Mouse (Mus musculus) CH12.LX (cell line): ENCODE measurements around the gene Klhl20. TPM values are rescaled to one million over a fixed set of nuclear protein-coding genes. Genes with fewer than 3 reads are reported as not detected.

ENCODE experiments used
- BHLHE40 ChIP-seq: IDR thresholded peaks from 2 replicates; pipeline ENCODE4 v1.6.1; 2011; ENCODE audit warnings: mild to moderate bottlenecking, low read depth, low read length, improper control_type of control experiment
- IRF4 ChIP-seq: IDR thresholded peaks from 2 replicates; pipeline ENCODE4 v1.6.1; 2014; ENCODE audit warnings: low read depth, mild to moderate bottlenecking, inconsistent platforms, low read length, improper control_type of control experiment
- KAT2A ChIP-seq: IDR thresholded peaks from 2 replicates; pipeline ENCODE4 v1.6.1; 2012; ENCODE audit warnings: low read length, improper control_type of control experiment, inconsistent platforms; ENCODE audit not compliant: insufficient replicate concordance
- MAZ ChIP-seq: IDR thresholded peaks from 2 replicates; pipeline ENCODE4 v1.6.1; 2012; ENCODE audit warnings: low read depth, mild to moderate bottlenecking, inconsistent platforms, low read length, improper control_type of control experiment, moderate library complexity
- MEF2A ChIP-seq: IDR thresholded peaks from 2 replicates; pipeline ENCODE4 v1.6.1; 2014; ENCODE audit warnings: low read depth, mild to moderate bottlenecking, inconsistent platforms, low read length, improper control_type of control experiment, borderline replicate concordance
- MXI1 ChIP-seq: IDR thresholded peaks from 2 replicates; pipeline ENCODE4 v1.6.1; 2011; ENCODE audit warnings: mild to moderate bottlenecking, low read depth, low read length, improper control_type of control experiment
- NRF1 ChIP-seq: IDR thresholded peaks from 2 replicates; pipeline ENCODE4 v1.6.1; 2014; ENCODE audit warnings: low read depth, mild to moderate bottlenecking, inconsistent platforms, low read length, improper control_type of control experiment, moderate library complexity
- PAX5 ChIP-seq: IDR thresholded peaks from 2 replicates; pipeline ENCODE4 v1.6.1; 2012; ENCODE audit warnings: low read length, inconsistent platforms, mixed read lengths
- ZNF384 ChIP-seq: IDR thresholded peaks from 2 replicates; pipeline ENCODE4 v1.6.1; 2012; ENCODE audit warnings: low read depth, low read length, improper control_type of control experiment, inconsistent platforms
- polyA plus RNA-seq: library from polyadenylated mRNA; unstranded; fragments of >175 nt; gene quantifications from 2 replicates; pipeline ENCODE4 v1.2.1, GENCODE M21; 2012; ENCODE audit warnings: low read depth; ENCODE audit not compliant: insufficient read length
- total RNA-seq, 2 experiments: library from RNA; depleted of rRNA; stranded (reverse); fragments of 300-350 nt in 1 of 2; fragments of >200 nt in 1 of 2; gene quantifications; 2 replicates each; pipeline ENCODE4 v1.2.3; 2012 to 2014

Klhl20 gene
- total and polyA plus RNA-seq, 3 experiments = 7.9 to 16.3 (median 8.3) TPM

- TF ChIP-seq MXI1 = 0 out of 2 replicates have a peak, but pooled peaks have one; percentile 48
- peak; percentile 87; the same call in 1 of the 2 replicates for TF ChIP-seq MAZ
- no peak for TF ChIP-seq ZNF384
- 0 out of 2 replicates have a peak, but pooled peaks have one; percentile 53 for TF ChIP-seq KAT2A
- TF ChIP-seq BHLHE40 = peak; percentile 39; the same call in 1 of the 2 replicates
- no peak for TF ChIP-seq PAX5
- TF ChIP-seq IRF4 = peak; percentile 7; the same call in 1 of the 2 replicates
- TF ChIP-seq MEF2A = peak; percentile 9; the same call in 1 of the 2 replicates
- no peak for TF ChIP-seq NRF1
- TF ChIP-seq, all 38 proteins: peak for 20
Measured at GRCm38 (mm10) chr1:161038968-161039721, 92.2 kb downstream of the Klhl20 start (continued).

Other genes starting within 250 kb of the Klhl20 start
- 22.5 and 25.3 TPM in 2 replicates for gene Rc3h1, start 225.1 kb downstream of the Klhl20 start, total RNA-seq (2012; rRNA removed)
- 19.7 and 21.7 TPM in 2 replicates for gene Rc3h1, start 225.1 kb downstream of the Klhl20 start, total RNA-seq (2014; rRNA removed)
- 11.7 and 17.8 TPM in 2 replicates for gene Rc3h1, start 225.1 kb downstream of the Klhl20 start, polyA plus RNA-seq
- 154 and 204 TPM in 2 replicates for gene Serpinc1, start 152.9 kb downstream of the Klhl20 start, total RNA-seq (2012; rRNA removed)
- 193 and 202 TPM in 2 replicates for gene Serpinc1, start 152.9 kb downstream of the Klhl20 start, total RNA-seq (2014; rRNA removed)
- gene Serpinc1, start 152.9 kb downstream of the Klhl20 start, polyA plus RNA-seq = 143 and 149 TPM in 2 replicates
- 4.7 and 5.2 TPM in 2 replicates for gene Zbtb37, start 96.7 kb downstream of the Klhl20 start, total RNA-seq (2012; rRNA removed)
- 3.1 and 4.5 TPM in 2 replicates for gene Zbtb37, start 96.7 kb downstream of the Klhl20 start, total RNA-seq (2014; rRNA removed)
- 3.6 and 4.8 TPM in 2 replicates for gene Zbtb37, start 96.7 kb downstream of the Klhl20 start, polyA plus RNA-seq
- 44.7 and 46.2 TPM in 2 replicates for gene Dars2, start 60.9 kb downstream of the Klhl20 start, total RNA-seq (2012; rRNA removed)
- gene Dars2, start 60.9 kb downstream of the Klhl20 start, total RNA-seq (2014; rRNA removed) = 64.7 and 74.0 TPM in 2 replicates
- 50.6 and 55.3 TPM in 2 replicates for gene Dars2, start 60.9 kb downstream of the Klhl20 start, polyA plus RNA-seq
- 4.6 and 5.5 TPM in 2 replicates for gene Cenpl, start 60.8 kb downstream of the Klhl20 start, total RNA-seq (2012; rRNA removed)
- gene Cenpl, start 60.8 kb downstream of the Klhl20 start, total RNA-seq (2014; rRNA removed) = 10.4 and 11.5 TPM in 2 replicates
- gene Cenpl, start 60.8 kb downstream of the Klhl20 start, polyA plus RNA-seq = 13.1 and 13.3 TPM in 2 replicates
- not detected in 2 replicates for gene Ankrd45, start 11.2 kb upstream of the Klhl20 start, total RNA-seq (2012; rRNA removed)
- not detected in 2 replicates for gene Ankrd45, start 11.2 kb upstream of the Klhl20 start, total RNA-seq (2014; rRNA removed)
- gene Ankrd45, start 11.2 kb upstream of the Klhl20 start, polyA plus RNA-seq = 0.23 TPM in 1 of 2 replicates, not detected in the other
- not detected in 2 replicates for gene Tex50, start 27.8 kb upstream of the Klhl20 start, total RNA-seq (2012; rRNA removed)
- not detected in 2 replicates for gene Tex50, start 27.8 kb upstream of the Klhl20 start, total RNA-seq (2014; rRNA removed)
- not detected in 2 replicates for gene Tex50, start 27.8 kb upstream of the Klhl20 start, polyA plus RNA-seq
- 102 and 132 TPM in 2 replicates for gene Prdx6, start 119.7 kb upstream of the Klhl20 start, total RNA-seq (2012; rRNA removed)
- 232 and 244 TPM in 2 replicates for gene Prdx6, start 119.7 kb upstream of the Klhl20 start, total RNA-seq (2014; rRNA removed)
- gene Prdx6, start 119.7 kb upstream of the Klhl20 start, polyA plus RNA-seq = 264 and 277 TPM in 2 replicates